Mouse (Mus musculus): ENCODE results near the gene E2f4. TPM values are rescaled to one million over a fixed set of nuclear protein-coding genes. Genes with fewer than 3 reads are reported as not detected.
A peak's percentile ranks its signal among the peaks of the same experiment; 100 is the strongest.

Gene E2f4
- total RNA-seq, 2 experiments from 2014 or later: 21.1 to 25.2 TPM

GRCm38 (mm10) chr8:105266775-105267174, 30.7 kb upstream of the E2f4 start:
- intact Hi-C loops (cut with DNase I): no loop called here
- DNase-seq: no peak

DNA sequence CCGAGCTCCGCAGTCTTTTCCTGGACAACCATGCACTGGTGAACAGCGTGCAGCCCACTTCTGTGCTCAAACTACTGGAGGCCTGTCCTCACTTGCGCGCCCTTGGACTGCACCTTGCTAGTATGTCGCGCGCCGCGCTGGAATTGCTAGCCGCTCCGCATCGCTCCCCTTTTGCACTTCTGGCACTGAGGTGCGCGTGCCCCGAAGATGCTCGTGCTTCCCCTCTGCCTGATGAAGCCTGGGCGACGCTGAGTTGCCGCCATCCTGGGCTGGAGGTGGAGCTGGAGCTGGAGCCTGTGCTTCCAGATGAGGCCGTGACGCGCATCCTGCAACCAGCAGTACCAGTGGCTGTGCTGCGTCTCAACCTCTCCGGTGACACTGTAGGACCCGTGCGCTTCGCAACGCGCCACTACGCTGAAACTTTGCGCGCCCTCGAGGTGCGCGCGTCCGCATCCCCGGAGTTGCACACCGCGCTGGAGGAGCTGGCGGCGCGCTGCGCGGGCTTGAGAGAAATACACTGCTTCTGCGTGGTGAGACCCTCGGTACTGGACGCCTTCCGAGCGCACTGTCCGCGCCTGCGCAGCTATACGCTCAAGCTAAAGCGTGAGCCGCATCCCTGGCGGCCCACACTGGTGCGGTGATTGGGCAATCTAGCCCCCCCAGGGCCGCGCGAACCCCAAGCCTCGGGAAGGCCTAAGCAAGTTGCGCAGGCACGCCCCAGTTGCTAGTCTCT, 29.0 kb upstream of the E2f4 start:
- DNase-seq: no peak
- intact Hi-C loops (cut with DNase I): no loop called here

GRCm38 (mm10) chr8:105269075-105269458, 28.4 kb upstream of the E2f4 start:
- no peak for DNase-seq
- intact Hi-C loops (cut with DNase I): no loop called here

- intact Hi-C loops (cut with DNase I): no loop called here
- peak; percentile 44 to 54 for DNase-seq
These were observed 28.0 kb upstream of the E2f4 start, which contains the start of gene Hsf4 for GRCm38 (mm10) chr8:105269461-105269947. TSS of gene Hsf4 (plus strand) at chr8:105269801.

DNA sequence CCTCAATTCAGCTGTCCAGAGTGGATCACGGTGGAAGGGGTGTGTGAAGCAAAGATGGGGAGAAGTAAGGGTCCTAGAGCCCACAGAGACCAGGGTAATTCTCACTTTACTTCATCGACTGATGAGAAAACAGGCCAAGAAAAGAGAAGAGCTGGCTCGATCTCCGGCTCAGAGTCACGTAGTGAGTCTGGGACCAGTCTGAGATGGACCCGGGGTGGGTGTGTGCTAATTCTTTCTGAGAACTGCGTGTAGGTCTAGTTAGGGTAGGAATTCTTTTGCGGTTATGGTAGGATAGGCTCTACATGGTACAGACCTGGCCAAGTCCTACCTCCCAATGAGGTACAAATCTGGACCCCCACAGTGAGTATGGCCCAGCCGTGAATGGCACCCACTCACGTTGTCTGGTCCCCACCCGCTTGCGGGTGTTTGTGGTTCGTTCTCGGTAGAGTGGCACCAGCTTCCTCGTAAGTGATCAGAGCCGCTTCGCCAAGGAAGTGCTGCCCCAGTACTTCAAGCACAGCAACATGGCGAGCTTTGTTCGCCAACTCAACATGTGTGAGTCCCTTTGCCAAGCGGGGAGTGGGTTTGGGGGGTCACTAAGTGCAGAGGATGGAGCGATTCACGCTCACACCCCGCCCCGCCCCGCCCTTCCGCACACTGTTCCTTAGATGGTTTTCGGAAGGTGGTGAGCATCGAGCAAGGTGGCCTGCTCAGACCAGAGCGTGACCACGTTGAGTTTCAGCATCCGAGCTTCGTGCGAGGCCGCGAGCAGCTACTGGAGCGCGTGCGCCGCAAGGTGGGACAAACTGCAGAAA, 27.2 kb upstream of the E2f4 start:
- intact Hi-C loops (cut with DNase I): no loop called here
- no peak for DNase-seq

- DNase-seq: no peak
- intact Hi-C loops (cut with DNase I): no loop called here
These were observed 26.6 kb upstream of the E2f4 start for GRCm38 (mm10) chr8:105270916-105271186.

DNA sequence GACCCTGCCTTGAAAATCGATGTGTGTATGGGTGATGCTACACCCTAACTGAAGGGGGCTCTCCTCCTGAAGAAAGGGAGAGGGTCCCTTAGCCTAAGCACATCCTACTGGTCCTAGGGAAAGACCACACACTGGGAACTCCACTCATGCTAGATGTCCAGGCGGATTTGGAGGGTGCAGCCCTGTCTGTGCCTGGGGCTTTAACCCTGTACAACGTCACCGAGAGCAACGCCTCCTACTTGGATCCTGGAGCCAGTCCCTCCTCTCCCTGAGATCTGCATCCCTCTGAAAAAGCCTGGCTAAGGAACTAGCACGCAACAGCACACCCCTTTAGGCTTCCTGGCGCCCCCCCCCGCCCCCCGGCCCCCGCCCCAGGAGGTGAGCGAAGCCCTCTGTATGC, 22.1 kb upstream of the E2f4 start:
- intact Hi-C loops (cut with DNase I): no loop called here
- DNase-seq: no peak

DNA sequence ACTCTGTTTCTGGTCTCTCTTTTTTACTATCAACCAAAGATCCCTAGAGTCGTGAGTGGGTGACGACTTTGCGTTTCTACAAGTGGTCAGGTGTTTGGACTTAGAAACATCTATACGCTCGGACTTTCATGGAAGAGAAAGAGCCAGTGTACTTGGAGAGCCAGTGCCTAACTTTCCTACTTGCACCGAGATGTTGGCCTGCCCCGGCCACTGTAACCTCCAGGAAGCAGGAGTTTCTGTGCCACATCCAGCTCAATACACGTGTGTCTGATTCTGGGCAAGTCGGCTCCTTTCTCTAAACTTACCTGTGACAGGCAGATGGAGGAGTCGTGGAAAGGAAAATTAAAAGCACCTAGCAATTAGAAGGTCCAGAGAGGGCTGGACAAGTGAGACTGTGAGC, 21.6 kb upstream of the E2f4 start, which contains the start of gene Nol3:
TSS of gene Nol3 (plus strand) at position 301 of the 400 bp plus-strand sequence.
- no peak for DNase-seq
- intact Hi-C loops (cut with DNase I): no loop called here

GRCm38 (mm10) chr8:105276292-105277120, 21.0 kb upstream of the E2f4 start:
- DNase-seq: peak in 1 of 2 experiments; percentile 63
- intact Hi-C loops (cut with DNase I): no loop called here

DNA sequence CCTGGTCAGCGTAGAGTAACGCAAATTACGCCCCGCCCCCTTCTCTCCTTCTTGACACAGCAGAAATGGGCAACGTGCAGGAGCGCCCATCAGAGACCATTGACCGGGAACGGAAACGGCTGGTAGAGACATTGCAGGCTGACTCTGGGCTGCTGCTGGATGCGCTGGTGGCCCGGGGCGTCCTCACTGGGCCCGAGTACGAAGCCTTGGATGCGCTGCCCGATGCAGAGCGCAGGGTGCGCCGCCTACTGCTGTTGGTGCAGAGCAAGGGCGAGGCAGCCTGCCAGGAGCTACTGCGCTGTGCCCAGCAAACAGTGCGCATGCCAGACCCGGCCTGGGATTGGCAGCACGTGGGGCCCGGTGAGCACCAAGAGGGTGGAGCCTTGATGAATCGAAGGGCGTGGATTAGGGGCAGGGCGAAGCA, 18.5 kb upstream of the E2f4 start:
- intact Hi-C loops (cut with DNase I): no loop called here
- DNase-seq: peak; percentile 74 to 77

DNA sequence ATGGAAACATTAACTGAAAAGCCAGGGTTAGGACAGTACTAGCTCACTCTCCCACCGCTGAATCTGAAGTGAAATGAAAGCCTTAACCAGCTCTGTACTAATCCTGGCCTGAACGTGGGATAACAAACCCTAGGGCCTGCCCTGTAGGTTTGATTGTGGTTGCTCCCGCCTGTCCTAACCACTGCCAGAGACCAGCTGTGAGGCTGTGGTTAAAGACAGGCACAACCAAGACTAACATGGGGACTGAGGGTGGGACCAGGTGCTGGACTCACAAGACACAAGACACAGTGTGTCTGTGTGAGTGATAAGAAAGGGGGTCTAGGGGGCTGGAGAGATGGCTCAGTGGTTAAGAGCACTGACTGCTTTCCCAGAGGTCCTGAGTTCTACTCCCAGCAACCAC, 16.9 kb upstream of the E2f4 start:
- intact Hi-C loops (cut with DNase I): no loop called here
- no peak for DNase-seq

DNA sequence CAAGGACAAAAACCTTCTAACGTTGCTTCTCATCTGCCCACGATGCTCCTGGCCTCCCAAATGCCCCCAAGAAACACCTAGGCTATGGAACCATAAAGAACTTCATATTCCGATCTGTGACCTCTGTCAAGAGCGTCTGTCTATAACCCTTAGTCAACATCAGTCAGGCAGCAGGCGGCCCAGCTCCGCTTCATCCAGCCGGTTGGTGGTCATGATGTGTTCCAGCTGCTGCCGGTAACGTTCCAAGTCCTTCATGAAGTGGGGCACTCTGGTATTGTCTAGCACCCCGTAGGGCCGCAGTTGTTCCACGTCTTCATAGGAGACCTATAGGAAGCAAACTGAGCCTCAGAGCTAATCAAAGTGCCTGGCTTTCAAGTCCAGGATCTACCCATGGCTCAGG, 15.6 kb upstream of the E2f4 start:
- DNase-seq: no peak

GRCm38 (mm10) chr8:105282239-105282638, 15.2 kb upstream of the E2f4 start:
- DNase-seq: no peak
- intact Hi-C loops (cut with DNase I): no loop called here

More for the DNA sequence above, 15.6 kb upstream of the E2f4 start:
- intact Hi-C loops (cut with DNase I): no loop called here

- intact Hi-C loops (cut with DNase I): no loop called here
These were observed 14.4 kb upstream of the E2f4 start for GRCm38 (mm10) chr8:105283074-105283473.

DNA sequence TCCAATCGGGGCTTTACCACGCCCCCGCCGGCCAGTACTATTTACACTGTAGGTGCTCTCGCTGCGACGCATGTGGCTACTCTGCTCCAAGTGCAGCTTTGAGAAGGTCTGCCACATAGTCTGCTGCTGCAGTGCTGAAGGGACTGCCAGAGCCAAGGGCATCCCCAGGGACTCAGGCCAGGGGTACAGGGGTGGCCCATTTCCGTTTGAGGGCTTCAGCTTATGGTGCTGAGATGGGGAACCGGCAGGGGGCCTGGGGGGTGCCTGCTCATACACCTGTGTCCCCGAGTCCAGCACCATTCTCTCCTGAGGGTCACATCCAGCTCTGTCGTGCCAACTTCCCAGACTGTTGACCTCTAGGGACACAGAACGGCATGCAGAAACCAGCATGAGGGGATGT, 11.9 kb upstream of the E2f4 start:
- intact Hi-C loops (cut with DNase I): loop anchor here (5.0 kb wide), 1 partner anchor 33 kb away; no protein-coding TSS in a partner anchor
- no peak for DNase-seq

More at GRCm38 (mm10) chr8:105283074-105283473, 14.4 kb upstream of the E2f4 start:
- DNase-seq: peak in 1 of 2 experiments; percentile 53

DNA sequence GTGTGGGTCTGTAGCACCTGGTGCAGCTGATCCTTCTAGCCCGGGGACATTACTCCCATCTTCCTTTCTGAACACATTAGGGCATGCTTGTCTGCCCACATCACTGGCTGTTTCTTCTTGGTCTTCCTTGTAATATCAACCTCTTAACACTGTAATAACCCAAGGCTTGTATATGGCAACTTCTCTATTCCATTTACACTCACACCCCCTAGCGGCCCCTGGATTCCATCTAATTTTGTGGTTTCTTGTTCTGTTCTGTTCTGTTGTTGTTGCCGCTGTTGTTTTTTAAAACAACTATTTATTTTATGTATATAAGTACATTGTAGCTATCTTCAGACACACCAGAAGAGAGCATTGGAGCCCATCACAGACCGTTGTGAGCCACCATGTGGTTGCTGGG, 10.6 kb upstream of the E2f4 start:
- DNase-seq: no peak
- intact Hi-C loops (cut with DNase I): loop anchor here (5.0 kb wide), 1 partner anchor 35 kb away; no protein-coding TSS in a partner anchor

GRCm38 (mm10) chr8:105288231-105288630, 9.2 kb upstream of the E2f4 start:
- intact Hi-C loops (cut with DNase I): loop anchor here (5.0 kb wide), 1 partner anchor 36 kb away; no protein-coding TSS in a partner anchor
- DNase-seq: no peak

- intact Hi-C loops (cut with DNase I): loop anchor here (5.0 kb wide), 1 partner anchor 37 kb away; no protein-coding TSS in a partner anchor
- peak; percentile 87 to 90 for DNase-seq
These were observed 8.3 kb upstream of the E2f4 start for GRCm38 (mm10) chr8:105288958-105289732.

DNA sequence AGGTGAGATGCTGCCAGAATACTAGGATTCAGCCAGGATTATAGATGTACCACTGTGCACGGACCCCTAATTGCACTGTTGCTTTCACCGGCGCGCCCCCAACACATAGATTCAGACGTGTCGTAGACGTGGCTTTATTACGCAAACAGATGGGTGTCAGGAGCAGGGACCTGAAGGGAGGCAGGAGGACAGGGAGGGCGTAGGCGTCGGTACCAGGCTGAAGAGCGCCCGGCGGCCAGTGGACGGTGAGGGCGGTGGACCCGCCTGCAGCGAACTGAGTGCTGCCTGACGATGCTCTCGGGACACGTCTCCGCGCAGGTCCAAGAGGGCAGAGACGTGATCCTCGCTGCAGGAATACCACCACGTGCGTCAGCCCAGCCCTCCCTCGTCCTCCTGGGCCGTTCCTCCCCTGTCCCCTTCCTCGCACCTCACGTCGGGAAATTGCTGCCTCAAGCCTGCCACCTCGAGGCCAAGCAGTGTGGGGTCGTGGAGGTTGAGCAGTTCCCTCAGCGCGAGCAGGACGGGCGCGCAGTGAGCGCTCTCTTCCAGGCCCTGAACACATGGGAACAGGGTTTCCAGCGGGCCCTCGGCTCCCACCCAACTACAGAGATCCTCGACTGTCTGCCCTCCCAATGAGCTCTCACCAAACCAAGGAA, 7.5 kb upstream of the E2f4 start, which contains the start of gene 4931428F04Rik:
TSS of gene 4931428F04Rik (minus strand) at position 60 of the 656 bp plus-strand sequence.
- intact Hi-C loops (cut with DNase I): loop anchor here (5.0 kb wide), 1 partner anchor 38 kb away; no protein-coding TSS in a partner anchor
- DNase-seq: no peak

Measured in gastrocnemius, postnatal 36 days (tissue).